Mouse (Mus musculus) MEL (cell line): ENCODE data around the gene Bricd5. TPM values are rescaled to one million over a fixed set of nuclear protein-coding genes. Genes with fewer than 3 reads are reported as not detected.

Source experiments
- DNase-seq: peaks from one replicate; pipeline ENCODE4 v3.0.0; 2011; ENCODE audit warnings: low read depth, low spot score
- H3K27ac ChIP-seq: 2 replicates; pipeline ENCODE4 v1.5.1; 2012; ENCODE audit warnings: low read depth, mild to moderate bottlenecking, control low read depth, low read length, moderate library complexity; ENCODE audit not compliant: control insufficient read depth
- H3K27me3 ChIP-seq, 2 experiments: fragments of 150-350 bp in 1 of 2; sonication (generic) in 1 of 2; 2 replicates each; pipeline ENCODE4 v1.6.1; 2012; ENCODE audit warnings: low read length in 2 of 2, mild to moderate bottlenecking in 2 of 2, improper control_type of control experiment in 1 of 2, moderate library complexity in 1 of 2; ENCODE audit not compliant: insufficient read depth in 2 of 2, control insufficient read depth in 1 of 2
- H3K36me3 ChIP-seq, 2 experiments: 2 replicates each; pipeline ENCODE4 v1.6.1; 2012 to 2014; ENCODE audit warnings: low read length in 2 of 2, improper control_type of control experiment in 1 of 2, inconsistent platforms in 1 of 2, mild to moderate bottlenecking in 1 of 2; ENCODE audit not compliant: insufficient read depth in 2 of 2, control insufficient read depth in 1 of 2
- H3K4me1 ChIP-seq, 2 experiments: fragments of 150-350 bp in 1 of 2; sonication (generic) in 1 of 2; 2 replicates each; pipeline ENCODE4 v1.6.1; 2012; ENCODE audit warnings: low read length in 2 of 2, improper control_type of control experiment in 1 of 2, mild to moderate bottlenecking in 1 of 2; ENCODE audit not compliant: insufficient read depth in 2 of 2, control insufficient read depth in 1 of 2
- H3K4me3 ChIP-seq, 2 experiments: fragments of 150-350 bp in 1 of 2; sonication (generic) in 1 of 2; 2 replicates each; pipeline ENCODE4 v1.5.1; 2012; ENCODE audit warnings: low read depth in 2 of 2, low read length in 2 of 2, mild to moderate bottlenecking in 2 of 2, moderate library complexity in 2 of 2, control low read depth in 1 of 2, improper control_type of control experiment in 1 of 2; ENCODE audit not compliant: control insufficient read depth in 1 of 2, insufficient read depth in 1 of 2
- H3K79me2 ChIP-seq: 2 replicates; pipeline ENCODE4 v1.6.1; 2012; ENCODE audit warnings: mild to moderate bottlenecking, low read length, moderate library complexity; ENCODE audit not compliant: control insufficient read depth, poor library complexity, insufficient read depth
- H3K9ac ChIP-seq: 2 replicates; pipeline ENCODE4 v1.6.1; 2012; ENCODE audit warnings: low read depth, mild to moderate bottlenecking, control low read depth, low read length, moderate library complexity; ENCODE audit not compliant: control insufficient read depth, poor library complexity, severe bottlenecking
- H3K9me3 ChIP-seq: fragments of 150-350 bp; sonication (generic); replicated peaks from 2 replicates; pipeline ENCODE4 v1.6.1; 2012; ENCODE audit warnings: mild to moderate bottlenecking, low read length, improper control_type of control experiment, moderate library complexity; ENCODE audit not compliant: insufficient read depth
- CHD2 ChIP-seq: IDR thresholded peaks from 2 replicates; pipeline ENCODE4 v1.6.1; 2011; ENCODE audit warnings: low read length, improper control_type of control experiment
- CTCF ChIP-seq, 3 experiments: IDR thresholded peaks in 2 of 3; conservative IDR thresholded peaks in 1 of 3; 2 replicates each; pipeline ENCODE4 v1.5.1; 2011 to 2012; ENCODE audit warnings: low read length in 3 of 3, low read depth in 2 of 3, mild to moderate bottlenecking in 2 of 3, improper control_type of control experiment in 1 of 3, inconsistent platforms in 1 of 3, mixed read lengths in 1 of 3, moderate library complexity in 1 of 3; ENCODE audit not compliant: control insufficient read depth in 1 of 3, insufficient read depth in 1 of 3, poor library complexity in 1 of 3, severe bottlenecking in 1 of 3
- E2F4 ChIP-seq: IDR thresholded peaks from 2 replicates; pipeline ENCODE4 v1.6.1; 2011; ENCODE audit warnings: low read depth, low read length, improper control_type of control experiment, borderline replicate concordance
- EP300 ChIP-seq, 2 experiments: IDR thresholded peaks; 2 replicates each; pipeline ENCODE4 v1.6.1; 2011; ENCODE audit warnings: improper control_type of control experiment in 2 of 2, low read length in 2 of 2, low read depth in 1 of 2, mild to moderate bottlenecking in 1 of 2
- GABPA ChIP-seq: IDR thresholded peaks from 2 replicates; pipeline ENCODE4 v1.6.1; 2012; ENCODE audit warnings: low read depth, mild to moderate bottlenecking, inconsistent platforms, low read length, improper control_type of control experiment, moderate library complexity
- JUND ChIP-seq: IDR thresholded peaks from 2 replicates; pipeline ENCODE4 v1.6.1; 2011; ENCODE audit warnings: low read depth, mild to moderate bottlenecking, improper control_type of control experiment, low read length
- MAX ChIP-seq: IDR thresholded peaks from 2 replicates; pipeline ENCODE4 v1.6.1; 2011; ENCODE audit warnings: low read length, improper control_type of control experiment
- MAZ ChIP-seq: IDR thresholded peaks from 2 replicates; pipeline ENCODE4 v1.6.1; 2012; ENCODE audit warnings: low read depth, mild to moderate bottlenecking, inconsistent platforms, low read length, improper control_type of control experiment
- MXI1 ChIP-seq: IDR thresholded peaks from 2 replicates; pipeline ENCODE4 v1.6.1; 2011; ENCODE audit warnings: mild to moderate bottlenecking, low read depth, low read length, improper control_type of control experiment
- MYB ChIP-seq: IDR thresholded peaks from 2 replicates; pipeline ENCODE4 v1.6.1; 2011; ENCODE audit warnings: mild to moderate bottlenecking, low read depth, low read length, improper control_type of control experiment
- MYC ChIP-seq: IDR thresholded peaks from 2 replicates; pipeline ENCODE4 v1.6.1; 2011; ENCODE audit warnings: low read depth, mild to moderate bottlenecking, low read length, improper control_type of control experiment, moderate library complexity
- NRF1 ChIP-seq: IDR thresholded peaks from 2 replicates; pipeline ENCODE4 v1.6.1; 2014; ENCODE audit warnings: low read depth, mild to moderate bottlenecking, inconsistent platforms, low read length, improper control_type of control experiment, moderate library complexity; ENCODE audit not compliant: poor library complexity, insufficient read depth, severe bottlenecking
- RAD21 ChIP-seq: IDR thresholded peaks from 2 replicates; pipeline ENCODE4 v1.6.1; 2011; ENCODE audit warnings: mild to moderate bottlenecking, low read depth, low read length, improper control_type of control experiment
- SIN3A ChIP-seq: IDR thresholded peaks from 2 replicates; pipeline ENCODE4 v1.6.1; 2012; ENCODE audit warnings: low read length, improper control_type of control experiment, inconsistent platforms
- SMC3 ChIP-seq: IDR thresholded peaks from 2 replicates; pipeline ENCODE4 v1.6.1; 2011; ENCODE audit warnings: low read depth, low read length, improper control_type of control experiment
- TBP ChIP-seq: IDR thresholded peaks from 2 replicates; pipeline ENCODE4 v1.8.0; 2011; ENCODE audit warnings: low read depth, low read length, improper control_type of control experiment
- ZC3H11A ChIP-seq: IDR thresholded peaks from 2 replicates; pipeline ENCODE4 v1.6.1; 2012; ENCODE audit warnings: low read depth, mild to moderate bottlenecking, inconsistent platforms, low read length, improper control_type of control experiment
- ZMIZ1 ChIP-seq: IDR thresholded peaks from 2 replicates; pipeline ENCODE4 v1.6.1; 2012; ENCODE audit warnings: low read depth, mild to moderate bottlenecking, inconsistent platforms, low read length, improper control_type of control experiment, moderate library complexity
- polyA plus RNA-seq, 2 experiments: library from polyadenylated mRNA; stranded (reverse) in 1 of 2; unstranded in 1 of 2; fragments of >175 nt in 1 of 2; fragments of >200 nt in 1 of 2; gene quantifications; 2 replicates each; pipeline versions ENCODE4 v1.2.1 to v1.2.4; 2012; ENCODE audit warnings: low replicate concordance in 2 of 2, low read depth in 1 of 2; ENCODE audit not compliant: insufficient read length in 2 of 2, insufficient read depth in 1 of 2, missing spikeins in 1 of 2
- total RNA-seq: library from RNA; depleted of rRNA; stranded (reverse); fragments of 300-350 nt; gene quantifications from 2 replicates; pipeline ENCODE4 v1.2.3, GENCODE M21; 2012

Bricd5 gene
- total and polyA plus RNA-seq, 3 experiments, result 0.82 to 2.0 TPM; not detected in 1

DNA sequence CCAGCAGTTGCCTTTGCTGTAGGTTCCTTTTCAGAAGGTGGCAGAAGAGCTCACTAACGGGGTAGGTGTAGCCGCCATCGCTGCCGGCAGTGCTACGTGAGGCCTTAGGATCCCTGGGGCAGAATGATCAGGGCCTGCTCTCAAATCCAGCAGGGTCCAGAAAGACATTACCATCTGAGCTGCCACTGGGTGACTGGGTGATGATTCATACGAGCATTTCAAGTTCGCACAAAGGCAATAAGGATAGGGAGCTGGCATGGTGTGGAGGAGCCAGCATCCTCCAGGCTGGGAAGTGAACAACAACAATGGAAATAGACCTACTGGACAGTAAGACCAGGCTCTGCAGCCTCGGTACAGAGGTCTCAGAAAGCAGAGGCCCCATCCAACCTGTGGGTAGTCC, 33.3 kb upstream of the Bricd5 start:
- no peak for DNase-seq
- Histone ChIP-seq H3K4me3 (no peak overlapping the region), H3K9ac (no peak overlapping the region)
- TF ChIP-seq MYC (no peak), MYB (no peak), MXI1 (no peak), TBP (no peak), GABPA (no peak), SMC3 (no peak), SIN3A (no peak), NRF1 (no peak), MAZ (no peak)
- TF ChIP-seq, all 39 proteins: peak for 0
- no peaks in the 10 kb centered on the region for H3K79me2 ChIP-seq
- no peaks in the 10 kb centered on the region for H3K27me3 ChIP-seq
- H3K9me3 ChIP-seq, result no peaks in the 10 kb centered on the region
- no peaks in the 10 kb centered on the region for H3K4me1 ChIP-seq
- H3K27ac ChIP-seq, result no peak overlapping the region
- no peaks in the 10 kb centered on the region; a peak in 1 of 4 replicates for H3K36me3 ChIP-seq

GRCm38 (mm10) chr17:24441148-24441547, 32.5 kb upstream of the Bricd5 start:
- no peaks in the 10 kb centered on the region for H3K4me1 ChIP-seq
- DNase-seq, result peak; percentile 47
- TF ChIP-seq RAD21 (peak; percentile 42), MAX (no peak), CTCF (IDR thresholded peaks at IDR 0.05 in 2 of 3, conservative IDR thresholded peaks at IDR 0.05 in 1 of 3; ENCODE audit: control insufficient read depth in 1 of 3, insufficient read depth in 1 of 3, low read depth in 2 of 3, low read length in 3 of 3, poor library complexity in 1 of 3, severe bottlenecking in 1 of 3) (peak; percentile 34 to 57 (median 53); a peak in 5 of 6 replicates), TBP (no peak), ZC3H11A (peak; percentile 14; the same call in 1 of the 2 replicates), SMC3 (peak; percentile 52)
- H3K27me3 ChIP-seq, result no peaks in the 10 kb centered on the region
- H3K9me3 ChIP-seq, result no peaks in the 10 kb centered on the region
- H3K27ac ChIP-seq, result no peak overlapping the region
- no peak overlapping the region for H3K9ac ChIP-seq
- H3K36me3 ChIP-seq, result no peaks in the 10 kb centered on the region; a peak in 1 of 4 replicates
- no peaks in the 10 kb centered on the region for H3K79me2 ChIP-seq
- no peak overlapping the region for H3K4me3 ChIP-seq

DNA sequence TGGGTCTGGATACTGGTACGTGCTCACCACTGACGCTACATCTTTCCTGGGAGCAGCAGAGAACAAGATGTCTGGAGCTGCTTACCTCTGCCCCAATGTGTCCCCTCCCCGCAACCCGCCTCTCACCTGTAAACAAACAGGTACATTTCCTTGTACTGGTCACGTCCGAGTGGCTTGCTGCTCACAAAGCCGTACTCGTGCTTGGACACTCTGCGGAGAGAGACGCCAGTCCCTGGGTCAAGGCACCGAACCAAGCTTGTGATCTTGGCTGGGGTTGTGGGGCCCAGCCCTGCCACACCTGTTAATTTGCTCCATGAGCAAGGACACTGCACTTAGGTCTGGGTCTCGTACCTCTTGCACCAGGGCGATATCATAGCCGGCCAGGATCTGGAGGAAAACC, 31.6 kb upstream of the Bricd5 start:
- H3K4me3 ChIP-seq, result no peak overlapping the region
- H3K27ac ChIP-seq, result no peak overlapping the region
- no peaks in the 10 kb centered on the region; a peak in 1 of 4 replicates for H3K36me3 ChIP-seq
- DNase-seq, result no peak
- H3K4me1 ChIP-seq, result no peaks in the 10 kb centered on the region
- no peaks in the 10 kb centered on the region for H3K79me2 ChIP-seq
- H3K27me3 ChIP-seq, result no peaks in the 10 kb centered on the region
- TF ChIP-seq EP300 (IDR thresholded peaks at IDR 0.05; ENCODE audit: low read depth in 1 of 2, low read length in 2 of 2) (no peak), CTCF (IDR thresholded peaks at IDR 0.05 in 2 of 3, conservative IDR thresholded peaks at IDR 0.05 in 1 of 3; ENCODE audit: control insufficient read depth in 1 of 3, insufficient read depth in 1 of 3, low read depth in 2 of 3, low read length in 3 of 3, poor library complexity in 1 of 3, severe bottlenecking in 1 of 3) (no peak), ZMIZ1 (no peak), SIN3A (no peak), CHD2 (no peak), SMC3 (no peak), GABPA (no peak), E2F4 (no peak), JUND (no peak), ZC3H11A (no peak)
- H3K9me3 ChIP-seq, result no peaks in the 10 kb centered on the region
- H3K9ac ChIP-seq, result no peak overlapping the region
